Mouse (Mus musculus): ENCODE data around the gene Sgpp2.

Sgpp2 gene

DNA sequence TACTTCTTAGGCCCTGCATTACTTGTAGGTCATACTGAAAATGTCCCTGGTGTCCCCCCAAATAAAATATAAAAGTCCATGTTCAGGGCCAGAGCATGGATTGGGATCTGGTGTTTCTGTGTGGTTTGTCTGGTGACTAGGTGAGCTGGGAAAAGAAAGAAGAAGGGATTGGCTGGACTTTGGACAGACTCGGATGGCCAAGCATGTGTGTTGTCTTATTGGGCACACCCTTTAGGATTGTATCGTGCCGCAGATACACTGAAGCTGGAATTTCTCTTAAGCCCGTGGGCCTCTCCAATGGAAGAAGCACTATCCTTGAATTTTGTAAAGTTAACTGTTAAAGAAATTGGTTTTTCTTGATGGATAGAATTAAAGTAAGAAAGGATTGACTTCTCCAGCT, 91.3 kb downstream of the Sgpp2 start:
- DNase-seq (ENCODE audit: low spot score) = no peak

DNA sequence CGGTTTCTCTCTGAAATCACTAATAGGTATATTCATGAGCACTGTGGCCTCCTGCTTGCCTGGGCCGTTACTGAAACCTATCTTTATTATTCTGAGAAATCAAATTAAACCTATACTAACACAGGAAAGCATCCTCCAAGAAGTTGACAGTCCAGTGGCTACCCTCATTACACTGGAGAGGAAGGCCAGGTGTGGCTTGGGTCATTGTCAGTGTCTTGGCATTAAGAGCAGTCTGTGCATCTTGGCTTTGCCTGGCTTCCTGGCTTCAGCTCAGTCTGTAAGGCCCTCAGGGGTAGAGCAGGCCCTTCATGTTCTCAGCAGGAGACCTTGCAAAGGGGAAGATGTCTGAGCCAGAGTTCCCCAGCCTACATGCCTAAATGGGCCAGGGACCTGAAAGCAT, 99.3 kb downstream of the Sgpp2 start:
- DNase-seq (ENCODE audit: low spot score) = no peak

DNA sequence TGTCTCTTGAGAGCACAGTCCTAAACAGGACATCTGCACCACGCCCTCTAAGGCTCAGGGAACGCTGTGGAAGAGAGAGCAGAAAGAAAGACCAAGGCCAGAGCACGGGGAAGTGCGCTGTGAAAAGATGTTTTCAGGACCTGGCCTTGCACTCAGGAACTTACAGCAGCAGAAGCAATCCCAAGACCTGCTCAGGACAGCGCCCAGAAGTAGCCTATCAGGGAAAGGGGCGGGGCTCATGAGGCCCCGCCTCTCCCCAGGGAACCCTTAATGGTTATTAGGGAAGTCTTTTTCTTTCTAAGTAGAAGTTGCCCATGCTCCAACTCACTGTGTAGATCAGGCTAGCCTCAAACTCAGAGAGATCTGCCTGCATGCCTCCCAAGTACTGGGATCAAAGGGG, 102.5 kb downstream of the Sgpp2 start:
- DNase-seq (ENCODE audit: low spot score) = no peak

DNA sequence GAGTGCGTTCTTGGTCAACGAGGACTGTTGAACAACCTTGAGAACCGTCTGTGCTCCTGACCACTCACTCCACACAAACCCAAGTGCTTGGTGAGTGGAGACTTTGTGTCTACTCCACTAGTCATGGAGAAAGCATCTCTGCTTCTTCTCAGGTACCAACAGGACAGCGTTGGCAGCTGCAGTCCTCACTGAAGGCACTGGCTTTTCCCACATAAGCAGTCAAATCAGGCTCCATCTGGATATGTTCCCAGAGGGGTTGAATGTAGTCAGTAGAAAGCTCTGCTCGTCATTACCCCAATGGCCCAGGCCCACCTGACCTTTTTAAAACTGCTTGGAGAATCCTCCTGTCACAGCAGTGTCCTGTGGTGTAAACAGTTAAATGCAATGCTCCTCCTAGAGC, 104.3 kb downstream of the Sgpp2 start:
- DNase-seq (ENCODE audit: low spot score) = no peak

DNA sequence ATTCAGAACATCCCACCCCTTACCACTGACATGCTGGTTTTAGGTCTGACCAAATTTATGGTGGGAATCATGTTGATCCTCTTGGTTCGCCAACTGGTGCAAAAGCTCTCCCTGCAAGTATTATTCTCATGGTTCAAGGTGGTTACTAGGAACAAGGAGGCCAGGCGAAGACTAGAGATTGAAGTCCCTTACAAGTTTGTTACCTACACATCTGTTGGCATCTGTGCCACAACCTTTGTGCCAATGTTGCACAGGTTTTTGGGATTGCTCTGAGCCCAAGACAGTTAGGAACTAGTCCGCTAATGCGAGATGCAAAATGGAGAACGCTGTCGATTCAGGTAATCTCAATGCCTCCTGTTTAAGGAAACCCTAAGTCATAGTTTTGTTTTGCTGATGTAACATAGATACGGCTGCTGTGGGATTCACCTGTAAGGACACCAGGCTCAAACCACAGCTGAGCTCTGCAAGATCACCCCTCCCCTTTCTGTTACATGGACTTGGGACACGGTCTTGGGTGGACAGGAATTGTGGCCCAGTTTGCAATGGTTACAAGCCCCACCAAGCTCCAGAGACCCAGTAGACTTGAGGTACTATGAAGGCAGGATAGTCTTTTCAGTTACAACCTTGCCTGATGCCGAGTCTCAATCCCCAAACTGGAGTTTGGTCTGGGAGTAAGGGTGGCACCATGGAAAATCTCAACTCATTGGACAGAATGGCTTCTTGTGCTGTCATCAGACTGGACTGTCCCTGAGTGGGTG, 107.2 kb downstream of the Sgpp2 start:
- no peak for DNase-seq (ENCODE audit: low spot score)

DNA sequence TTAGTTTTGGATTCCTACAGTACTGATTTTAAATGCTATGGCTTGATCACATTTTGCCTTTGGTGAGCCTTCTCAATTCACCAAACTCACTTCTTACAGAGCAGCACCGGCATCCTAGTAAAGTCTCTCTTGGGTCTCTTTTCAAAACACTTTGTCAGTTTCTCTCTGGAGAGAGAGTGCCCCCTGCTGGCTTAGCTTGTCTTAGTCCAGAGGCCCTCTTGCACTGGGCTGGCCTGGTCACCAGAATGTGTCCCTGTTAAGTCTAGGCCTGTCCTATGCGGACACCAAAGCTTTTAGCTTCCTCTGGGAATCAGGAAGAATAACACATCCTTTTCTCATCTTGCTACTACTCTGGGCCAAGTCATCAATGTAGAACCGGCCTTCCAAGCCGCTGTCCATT, 109.4 kb downstream of the Sgpp2 start:
- DNase-seq (ENCODE audit: low spot score) = peak; percentile 23

DNA sequence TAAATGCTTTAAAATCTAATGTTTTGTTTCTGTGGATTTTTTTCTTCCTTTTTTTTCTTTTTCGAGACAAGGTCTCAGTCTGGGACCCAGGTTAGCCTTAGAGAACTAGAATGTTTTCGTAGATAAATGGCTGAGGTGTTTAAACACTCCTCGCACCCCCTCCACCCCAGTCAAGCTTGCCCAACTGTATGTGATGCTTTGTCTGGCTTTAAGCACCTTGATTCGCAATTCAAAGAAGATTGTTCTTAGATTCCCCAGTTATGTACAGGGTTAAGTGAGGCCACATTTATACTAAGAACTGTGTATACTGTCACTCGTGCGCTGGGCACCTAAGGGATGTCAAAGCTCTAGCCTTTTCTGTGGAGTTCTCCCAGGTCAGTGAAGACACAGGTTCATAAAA, 110.1 kb downstream of the Sgpp2 start:
- no peak for DNase-seq (ENCODE audit: low spot score)

DNA sequence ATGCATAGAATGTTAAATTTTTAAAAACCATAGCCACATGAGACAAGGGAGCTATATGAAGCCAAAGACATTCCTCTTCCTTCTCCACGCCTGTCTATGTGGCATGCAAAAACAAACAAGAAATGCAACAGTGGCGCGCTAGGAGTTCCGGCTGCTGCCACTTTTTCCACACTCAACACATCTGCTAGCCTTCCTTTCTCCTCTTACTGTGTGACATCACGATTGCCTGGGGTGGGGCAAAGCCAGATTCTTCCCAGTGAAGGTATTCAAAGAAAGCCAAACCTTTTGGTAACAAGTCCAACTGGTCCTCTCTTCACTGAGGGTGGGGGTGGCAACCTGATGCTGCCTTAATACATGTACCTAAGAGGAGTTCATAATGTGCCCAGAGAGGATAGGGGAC, 111.6 kb downstream of the Sgpp2 start:
- no peak for DNase-seq (ENCODE audit: low spot score)

DNA sequence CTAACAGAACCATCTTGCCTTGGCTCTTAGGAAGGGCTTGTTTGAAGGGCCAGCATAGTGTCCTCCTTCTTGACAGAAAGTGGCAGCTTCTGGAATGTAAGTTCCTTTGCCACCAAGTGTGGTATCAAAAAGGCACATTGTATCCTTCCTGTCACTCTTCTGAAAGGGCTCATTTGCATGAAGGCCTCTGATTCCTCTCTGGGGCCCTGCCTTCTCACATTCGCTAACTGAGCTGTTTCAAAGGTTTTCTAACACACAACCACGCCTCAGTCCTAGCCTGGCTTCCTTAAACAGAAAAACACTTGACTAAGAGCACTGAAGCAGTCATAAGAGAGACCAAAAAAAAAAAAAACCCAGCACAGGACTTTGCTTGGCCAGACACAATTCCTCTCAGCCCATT, 112.4 kb downstream of the Sgpp2 start:
- DNase-seq (ENCODE audit: low spot score) = no peak

DNA sequence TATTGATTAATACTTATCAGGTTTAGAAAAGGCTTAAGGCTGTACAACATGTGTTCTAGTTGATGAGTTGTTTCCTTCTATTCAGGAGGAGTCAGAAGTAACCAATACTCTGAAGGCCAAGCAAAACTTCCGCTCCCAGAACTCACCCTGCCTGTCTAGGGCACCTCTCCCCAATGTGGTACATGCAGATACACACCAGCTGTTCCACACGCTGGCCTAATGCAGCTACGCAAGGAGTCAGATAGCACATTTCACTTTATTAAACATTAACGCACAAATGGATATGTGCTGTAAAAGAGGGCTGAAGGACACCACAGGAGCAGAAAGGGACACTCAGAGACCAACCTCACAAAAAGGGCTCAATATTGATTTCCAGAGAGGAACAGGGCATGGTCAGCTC, 114.7 kb downstream of the Sgpp2 start:
- DNase-seq (ENCODE audit: low spot score) = no peak

DNA sequence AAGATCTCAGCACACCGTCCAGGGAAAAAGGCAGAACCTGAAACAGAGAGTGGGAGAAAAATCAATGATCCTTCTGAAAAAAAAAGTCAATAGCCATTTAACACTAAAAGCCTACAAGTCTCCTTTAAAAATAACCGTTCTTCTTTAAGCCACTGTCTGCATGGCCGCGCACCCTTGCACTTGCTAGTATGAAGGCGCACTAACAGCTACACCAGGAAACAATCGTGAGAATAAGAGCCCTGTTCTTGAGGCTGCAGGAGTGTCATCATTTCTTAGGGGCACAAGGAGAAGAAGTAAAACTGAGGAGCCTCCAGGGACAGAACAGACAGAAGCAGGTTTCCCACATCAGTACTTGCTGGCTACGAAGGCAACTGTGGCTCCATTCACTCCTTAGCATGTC, 115.2 kb downstream of the Sgpp2 start:
- no peak for DNase-seq (ENCODE audit: low spot score)

DNA sequence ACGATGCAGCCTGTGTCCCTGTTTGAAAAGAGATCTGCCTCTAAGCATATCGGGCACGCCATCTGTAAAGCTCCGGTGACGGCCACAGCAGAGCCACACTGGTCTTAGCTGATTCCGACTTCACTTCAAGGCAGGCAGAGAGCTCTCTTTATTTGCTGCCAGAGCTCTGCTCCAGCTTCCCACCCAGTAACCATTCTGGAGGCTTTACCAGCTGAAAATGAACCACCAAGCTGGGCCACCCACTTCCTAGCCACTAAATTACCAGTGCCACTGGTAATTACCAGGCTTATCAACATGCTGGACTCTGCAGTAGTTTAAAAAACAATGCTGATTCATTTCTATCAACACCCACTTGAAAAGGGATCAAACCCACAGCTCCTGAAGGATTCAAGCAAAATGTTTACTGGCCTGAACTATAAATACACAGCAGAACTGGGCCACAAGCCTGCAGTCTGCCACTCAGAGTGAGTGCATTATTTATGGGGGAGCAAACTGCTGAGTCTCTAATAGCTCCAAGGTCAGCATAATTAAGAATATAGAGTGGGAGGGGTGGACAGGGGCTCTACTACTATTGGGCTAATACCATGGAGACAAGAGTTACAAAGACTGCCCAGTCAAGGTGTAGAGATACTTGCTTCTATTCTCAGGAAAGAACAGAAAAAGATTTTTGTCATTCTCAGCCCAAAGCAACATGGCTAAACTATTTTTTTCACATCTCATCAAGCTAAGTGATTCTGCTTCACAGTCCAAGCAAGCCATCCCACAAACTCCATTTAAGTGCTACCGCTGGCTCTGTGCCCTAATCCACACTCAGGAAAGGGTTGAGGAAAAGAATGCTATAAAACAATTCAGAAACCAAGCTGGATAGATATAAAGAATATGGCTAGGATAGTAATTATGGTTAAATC, 115.9 kb downstream of the Sgpp2 start:
- no peak for DNase-seq (ENCODE audit: low spot score)

DNA sequence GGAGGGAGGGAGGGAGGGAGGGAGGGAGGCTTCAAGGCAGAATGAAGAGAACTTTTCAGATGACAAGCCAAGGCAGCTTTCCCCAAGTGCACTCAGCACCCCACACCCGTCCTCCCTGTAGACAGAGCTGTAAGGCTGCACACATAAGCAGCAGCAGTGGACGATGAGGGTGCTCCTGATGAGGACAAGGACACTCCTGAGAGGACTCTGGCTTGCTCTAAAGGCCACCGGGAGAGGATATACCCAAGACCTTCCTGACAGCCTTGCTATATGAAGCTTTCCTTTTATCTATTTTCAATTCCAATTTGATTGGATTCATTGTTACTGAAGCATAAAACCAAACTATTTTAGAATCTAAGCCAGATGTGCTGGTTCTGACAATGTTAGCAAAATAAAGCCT, 116.7 kb downstream of the Sgpp2 start:
- no peak for DNase-seq (ENCODE audit: low spot score)

DNA sequence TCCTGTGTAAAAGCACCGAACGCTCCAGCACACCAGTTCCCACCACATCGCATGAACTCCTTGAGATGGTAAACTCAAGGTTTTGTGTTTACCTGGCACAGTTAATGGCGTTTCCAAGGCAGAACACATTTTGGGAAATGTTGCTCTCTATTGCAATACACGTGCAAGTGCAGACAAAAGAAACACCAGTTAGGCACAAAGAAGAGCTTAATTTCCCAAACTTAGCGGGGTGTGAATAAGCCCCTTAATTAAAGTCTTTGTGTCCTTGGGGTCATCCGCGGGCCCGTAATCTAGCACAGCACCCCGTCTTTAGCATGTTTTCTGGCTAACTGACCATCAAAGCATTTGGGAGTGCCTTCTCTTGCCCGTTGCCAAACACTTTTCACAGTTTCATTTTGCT, 118.7 kb downstream of the Sgpp2 start:
- no peak for DNase-seq (ENCODE audit: low spot score)

DNA sequence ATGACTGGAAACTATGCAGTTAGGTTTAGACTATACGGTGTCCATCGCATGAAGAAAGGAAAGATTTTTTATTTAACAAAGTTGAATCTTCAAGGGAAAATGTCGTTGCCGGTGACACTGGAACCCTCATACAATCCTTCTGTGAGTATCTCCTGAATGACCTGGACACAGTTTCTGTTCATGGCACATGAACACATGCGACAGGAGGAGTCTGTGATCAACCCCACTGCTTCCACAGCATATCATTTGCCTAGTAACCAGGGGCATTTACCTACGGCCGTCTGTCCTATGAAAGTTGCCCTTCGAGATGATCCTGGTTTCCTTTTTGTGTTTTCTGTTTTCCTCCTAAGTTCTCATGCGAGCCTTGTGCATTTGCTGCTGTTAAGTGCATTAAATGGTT, 123.3 kb downstream of the Sgpp2 start:
- no peak for DNase-seq (ENCODE audit: low spot score)

DNA sequence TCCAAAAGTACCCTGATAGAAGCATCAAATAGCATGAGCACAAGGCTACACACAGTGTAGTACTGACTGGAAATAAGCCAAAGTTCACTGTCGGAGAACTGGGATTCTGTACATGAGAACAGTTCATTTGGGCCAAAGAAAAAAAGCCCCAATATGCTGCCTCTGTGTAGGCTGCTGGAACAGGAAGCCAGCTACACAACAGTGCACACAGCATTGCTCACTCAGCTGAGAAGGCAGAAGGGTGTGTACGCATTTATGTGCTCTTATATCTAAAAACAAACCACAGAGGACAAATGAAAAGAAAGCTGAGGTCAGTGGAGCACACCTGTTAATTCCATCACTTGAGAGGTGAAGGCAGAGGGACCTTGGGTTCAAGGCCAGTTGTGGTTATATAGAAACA, 125.8 kb downstream of the Sgpp2 start:
- no peak for DNase-seq (ENCODE audit: low spot score)

DNA sequence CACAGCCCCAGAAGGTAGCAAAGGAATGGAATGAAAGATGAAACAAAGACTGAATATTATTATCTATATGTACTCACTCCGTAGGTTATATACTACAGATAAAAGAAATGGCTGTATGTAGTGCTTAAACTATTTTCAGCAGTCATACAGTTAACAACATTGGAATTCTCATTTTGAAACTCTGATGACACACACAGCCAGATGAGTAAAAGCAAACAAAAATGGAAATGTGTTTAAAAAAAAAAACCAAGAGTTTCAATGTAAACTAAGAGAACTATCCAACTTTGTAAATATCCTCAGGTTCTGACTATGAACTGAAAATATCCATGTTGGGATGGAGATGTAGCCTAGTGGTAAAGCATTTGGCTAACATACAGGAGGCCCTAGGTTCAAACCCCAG, 126.3 kb downstream of the Sgpp2 start:
- DNase-seq (ENCODE audit: low spot score) = no peak

DNA sequence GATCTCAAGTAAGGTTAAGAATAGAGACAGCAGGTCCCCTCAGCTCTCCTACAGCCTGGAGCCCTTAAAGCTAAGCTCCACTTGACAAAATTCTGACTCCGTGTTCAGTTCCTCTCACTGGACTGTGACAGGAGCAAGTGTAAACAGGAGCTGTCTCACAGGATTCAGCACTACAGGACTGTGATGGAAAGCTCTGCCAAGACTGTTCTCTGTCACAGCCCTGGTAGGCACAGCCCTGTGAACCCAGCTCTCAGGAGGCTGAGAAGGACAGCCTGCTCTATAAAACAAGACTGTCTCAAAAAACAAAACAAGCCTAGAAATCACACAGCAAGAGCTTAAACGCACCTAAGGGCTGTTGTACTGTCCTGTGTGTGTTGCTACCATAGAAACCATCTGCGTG, 127.0 kb downstream of the Sgpp2 start:
- no peak for DNase-seq (ENCODE audit: low spot score)

DNA sequence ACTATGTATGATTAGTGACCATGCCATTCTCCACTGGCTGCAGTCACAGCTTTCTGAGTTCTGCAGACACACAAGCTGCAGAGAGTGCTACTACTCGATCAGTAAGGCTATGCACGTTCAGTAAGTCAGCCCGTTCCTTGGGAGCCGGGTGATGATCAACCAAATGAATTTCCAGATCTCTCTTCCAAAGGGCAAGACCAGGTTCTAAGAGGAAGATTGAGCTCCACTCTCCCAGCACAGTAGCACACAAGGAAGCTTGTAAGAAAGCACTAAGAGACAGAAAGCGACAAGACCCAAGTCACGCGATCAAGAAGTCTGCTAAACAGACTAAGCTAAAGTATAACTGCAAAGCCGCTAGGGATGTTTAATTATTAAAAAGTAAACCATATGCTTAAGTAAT, 130.6 kb downstream of the Sgpp2 start:
- no peak for DNase-seq (ENCODE audit: low spot score)

DNA sequence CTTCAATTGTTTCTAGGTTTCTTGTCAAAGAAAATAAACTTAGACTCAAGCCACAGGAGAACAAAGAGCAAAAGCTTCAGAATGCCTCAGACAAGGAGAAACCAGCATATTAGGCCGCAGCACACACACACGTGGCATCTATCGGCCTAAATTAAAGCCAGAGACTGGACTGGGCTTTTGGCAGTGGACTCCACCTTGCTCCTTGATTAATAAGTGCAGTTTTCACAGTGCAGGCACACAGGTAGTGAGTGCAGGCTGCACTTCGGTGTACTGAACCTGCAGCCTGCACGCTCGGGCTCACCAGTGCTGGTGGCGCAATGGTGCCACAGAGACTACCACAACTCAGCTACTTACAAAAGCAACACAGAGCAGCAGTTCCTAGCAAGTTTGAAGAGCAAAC, 132.9 kb downstream of the Sgpp2 start:
- no peak for DNase-seq (ENCODE audit: low spot score)

DNA sequence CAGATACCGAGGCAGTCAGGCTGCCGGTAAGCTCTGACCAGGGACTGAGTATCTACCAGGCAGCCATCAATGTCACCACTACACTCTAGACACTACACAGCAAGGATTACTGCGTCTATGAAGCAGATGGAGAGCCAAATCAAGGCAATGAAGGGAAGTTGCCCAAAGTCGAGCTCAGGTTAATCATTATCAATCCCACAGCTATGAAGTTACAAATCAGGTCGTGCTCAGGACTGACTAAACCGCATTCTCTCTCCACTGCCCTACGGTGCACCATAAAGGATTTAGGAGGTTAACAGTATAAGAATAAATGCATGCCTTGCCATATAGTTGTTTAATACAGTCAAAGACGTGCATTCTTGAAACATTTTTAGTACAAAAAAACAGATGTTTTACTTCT, 136.1 kb downstream of the Sgpp2 start:
- DNase-seq (ENCODE audit: low spot score) = no peak

DNA sequence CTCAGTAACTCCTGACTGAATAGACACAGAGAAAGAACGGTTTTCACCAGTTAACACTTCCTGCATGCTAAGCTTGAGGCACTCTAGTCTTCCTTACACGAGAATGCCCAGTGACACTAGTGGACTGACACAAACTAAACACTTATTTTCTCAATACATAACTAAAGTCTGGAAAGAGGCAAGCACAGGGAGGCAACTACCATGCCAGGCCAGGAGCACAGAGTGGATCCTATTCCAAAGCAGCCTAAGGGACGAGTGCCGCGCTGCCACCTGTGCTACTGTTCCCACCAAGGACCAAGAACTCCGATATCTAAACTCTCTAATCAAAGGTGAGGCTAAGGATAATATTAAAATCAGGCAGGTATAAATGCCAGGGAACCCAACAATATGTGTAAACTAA, 136.6 kb downstream of the Sgpp2 start:
- no peak for DNase-seq (ENCODE audit: low spot score)

DNA sequence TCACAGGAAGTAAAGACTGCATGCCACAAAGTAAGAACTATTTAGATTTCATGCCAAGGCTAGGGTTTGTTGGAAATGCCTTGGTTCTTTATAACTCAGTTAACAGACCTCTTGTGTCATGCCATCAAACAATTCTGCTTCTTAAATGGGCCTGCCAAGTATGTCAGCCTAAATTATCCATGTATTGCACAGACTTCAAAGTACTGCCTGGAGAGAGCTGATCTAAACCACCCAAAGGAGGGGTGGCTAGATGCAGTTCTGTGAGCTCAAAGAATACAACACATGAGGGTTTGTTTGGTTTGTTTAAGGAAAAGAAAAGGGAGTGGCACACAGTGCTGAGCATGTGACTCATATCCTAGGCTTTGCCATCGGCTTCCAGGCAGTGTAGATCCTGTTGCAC, 137.9 kb downstream of the Sgpp2 start:
- DNase-seq (ENCODE audit: low spot score) = no peak

Measured in c-Kit-positive CD71-positive TER-119-positive erythroid progenitor cells, embryonic 14.5 days (primary cell).